Mouse (Mus musculus) hindbrain, embryonic 15.5 days (tissue): ENCODE results near the gene Chst3. TPM values are rescaled to one million over a fixed set of nuclear protein-coding genes. Genes with fewer than 3 reads are reported as not detected.
A peak's percentile ranks its signal among the peaks of the same experiment; 100 is the strongest.
"Not testable (repeated sequence)": the region's sequence is repeated elsewhere in the genome, so short reads cannot be mapped to it uniquely, and the experiment has no call there.

ENCODE experiments used
- ATAC-seq: fragments of 200-750 bp; cut with Nextera tagmentation; 2 replicates; pipeline ENCODE4 v1.8.0; 2017; ENCODE audit warnings: low read depth, moderate number of reproducible peaks, moderate TSS enrichment; ENCODE audit not compliant: low FRiP score
- H3K27ac ChIP-seq: fragments of 300-500 bp; sonication (generic); replicated peaks from 2 replicates; pipeline ENCODE4 v1.5.1; 2015; ENCODE audit warnings: mild to moderate bottlenecking, inconsistent platforms
- H3K27me3 ChIP-seq: fragments of 300-500 bp; sonication (generic); 2 replicates; pipeline ENCODE4 v1.6.1; 2015; ENCODE audit warnings: control low read depth, inconsistent platforms
- H3K36me3 ChIP-seq: fragments of 300-500 bp; sonication (generic); 2 replicates; pipeline ENCODE4 v1.6.1; 2015; ENCODE audit warnings: control low read depth, inconsistent platforms
- H3K4me1 ChIP-seq: fragments of 300-500 bp; sonication (generic); replicated peaks from 2 replicates; pipeline ENCODE4 v1.6.1; 2015; ENCODE audit warnings: control low read depth, inconsistent platforms
- H3K4me2 ChIP-seq: fragments of 300-500 bp; sonication (generic); 2 replicates; pipeline ENCODE4 v1.6.1; 2015; ENCODE audit warnings: moderate library complexity, mild to moderate bottlenecking, inconsistent platforms
- H3K4me3 ChIP-seq: fragments of 300-500 bp; sonication (generic); 2 replicates; pipeline ENCODE4 v1.5.1; 2015; ENCODE audit warnings: mild to moderate bottlenecking, inconsistent platforms
- H3K9ac ChIP-seq: fragments of 300-500 bp; sonication (generic); 2 replicates; pipeline ENCODE4 v1.6.1; 2015; ENCODE audit warnings: inconsistent platforms
- H3K9me3 ChIP-seq: fragments of 300-500 bp; sonication (generic); 2 replicates; pipeline ENCODE4 v1.6.1; 2016; ENCODE audit warnings: control low read depth, inconsistent platforms
- WGBS: fragments of 180-500 bp; shearing (Covaris S2); methylation state at CpG from one replicate; pipeline ENCODE4 v1.1.7; 2015; 5-methylcytosine and 5-hydroxymethylcytosine counted together
- polyA plus RNA-seq: library from polyadenylated mRNA; unstranded; fragments of >200 nt; fragmentation: Nextera tagmentation; extraction: Ambion mirVana; gene quantifications from 2 replicates; pipeline ENCODE4 v1.2.1, GENCODE M21; 2015

Gene Chst3
- polyA plus RNA-seq, 1 experiment from 2014 or later: 2.2 TPM

DNA sequence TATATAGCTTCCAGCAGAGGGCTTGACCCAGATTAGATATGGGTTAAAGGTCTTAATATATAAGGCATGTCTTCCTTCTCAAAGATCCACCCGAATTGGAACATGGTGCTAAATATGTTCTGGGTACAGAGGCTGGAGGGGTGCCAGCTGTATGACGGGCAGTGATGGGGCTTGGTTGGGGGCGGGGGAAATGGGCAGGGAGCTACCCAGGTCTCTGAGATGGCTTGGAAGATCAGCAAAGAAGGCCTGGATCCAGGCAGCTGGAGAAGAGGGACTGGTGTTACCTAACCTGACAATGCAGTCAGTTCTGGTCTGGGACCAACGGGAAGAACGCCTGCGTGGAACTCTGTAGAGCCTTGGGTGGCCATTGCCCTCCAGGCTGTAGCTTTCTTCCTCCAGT lies 10.1 kb upstream of the Chst3 start:
- ATAC-seq: no peak
- Histone ChIP-seq H3K4me2 (no peak overlapping the region), H3K36me3 (no peaks in the 10 kb centered on the region), H3K27me3 (no peaks in the 10 kb centered on the region), H3K9ac (no peak overlapping the region), H3K4me1 (no peaks in the 10 kb centered on the region), H3K9me3 (no peaks in the 10 kb centered on the region), H3K4me3 (no peak overlapping the region), H3K27ac (no peak overlapping the region)
- 91% methylated on average over 6 of the region's 6 CpGs for WGBS

DNA sequence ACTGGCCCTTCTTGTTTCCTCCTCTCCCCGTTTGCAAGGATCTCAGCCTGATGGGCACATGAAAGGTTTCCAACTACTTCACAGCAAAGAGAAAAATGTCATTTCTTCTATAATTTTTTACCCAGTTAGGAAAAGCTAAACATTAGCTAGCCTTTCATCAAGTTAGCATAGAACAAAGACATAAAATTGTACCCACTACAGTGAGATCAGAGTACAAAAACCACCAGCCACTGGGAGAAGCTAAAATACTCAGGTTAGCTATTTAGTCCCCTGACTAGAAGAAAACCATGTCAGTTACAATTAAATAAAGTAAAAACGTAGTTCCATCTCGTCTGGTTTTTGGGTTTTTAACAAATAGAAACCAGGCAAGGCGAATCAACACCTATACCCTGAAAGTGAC lies 8.6 kb upstream of the Chst3 start:
- no peak overlapping the region for H3K27ac ChIP-seq
- no peaks in the 10 kb centered on the region for H3K4me1 ChIP-seq
- no peaks in the 10 kb centered on the region for H3K9me3 ChIP-seq
- no peak for ATAC-seq
- H3K36me3 ChIP-seq: no peaks in the 10 kb centered on the region
- no peak overlapping the region for H3K4me3 ChIP-seq
- H3K9ac ChIP-seq: no peak overlapping the region
- no peaks in the 10 kb centered on the region for H3K27me3 ChIP-seq
- H3K4me2 ChIP-seq: no peak overlapping the region
- WGBS: 78% methylated on average over 4 of the region's 4 CpGs

DNA sequence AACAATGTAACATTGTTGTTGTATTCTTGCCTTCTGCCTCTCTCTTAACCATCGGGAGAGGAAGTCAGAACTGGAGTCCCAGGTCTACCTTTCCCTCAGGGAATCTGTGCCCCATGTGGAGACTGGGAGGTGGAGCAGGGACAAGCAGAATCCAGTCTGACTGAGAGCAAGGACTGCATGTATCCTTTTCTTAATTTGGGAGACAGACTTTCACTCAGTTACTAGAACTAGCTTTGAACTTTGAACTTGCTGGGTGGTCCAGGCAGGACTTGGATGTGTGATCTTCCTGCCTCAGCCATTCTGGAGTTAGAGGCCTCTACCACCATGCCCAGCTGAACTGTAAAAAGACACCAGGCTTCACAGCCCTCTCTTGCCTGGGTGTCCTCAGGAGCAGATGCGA lies 5.5 kb upstream of the Chst3 start:
- 87% methylated on average over 2 of the region's 2 CpGs for WGBS
- Histone ChIP-seq H3K9ac (no peak overlapping the region), H3K9me3 (no peaks in the 10 kb centered on the region), H3K4me2 (no peak overlapping the region), H3K27ac (no peak overlapping the region), H3K27me3 (peaks cover 7% of the 10 kb centered on the region; the same call in 1 of the 2 replicates), H3K36me3 (no peaks in the 10 kb centered on the region), H3K4me1 (peaks cover under 1% of the 10 kb centered on the region; the same call in 1 of the 2 replicates), H3K4me3 (no peak overlapping the region)
- no peak for ATAC-seq

DNA sequence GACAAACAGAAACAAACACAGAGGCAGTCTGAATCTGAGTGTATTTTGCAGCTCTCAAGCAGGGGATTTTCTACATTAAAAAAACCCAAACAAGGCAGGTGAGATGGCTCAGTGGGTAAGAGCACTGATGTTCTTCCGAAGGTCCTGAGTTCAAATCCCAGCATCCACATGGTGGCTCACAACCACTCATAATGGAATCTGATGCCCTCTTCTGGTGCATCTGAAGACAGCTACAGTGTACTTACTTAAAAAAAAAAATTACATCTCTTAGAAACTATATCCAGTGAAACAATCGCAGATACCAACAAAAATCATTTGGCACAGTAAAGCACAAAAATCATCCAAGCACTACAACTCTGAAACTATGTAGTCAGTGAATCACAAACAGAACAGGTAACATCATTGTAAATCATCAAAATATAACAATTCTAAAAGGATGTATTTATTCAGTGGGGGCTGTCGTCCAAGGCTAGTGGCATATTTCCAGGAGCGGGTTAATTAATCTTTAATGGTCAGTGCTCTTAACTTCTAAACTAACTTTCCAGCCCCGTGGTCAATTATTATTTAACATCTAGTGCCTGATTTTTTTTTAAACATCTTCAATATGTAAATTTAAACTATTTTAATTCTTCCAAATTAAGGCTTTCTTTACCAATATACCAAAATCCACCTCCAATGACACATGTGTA lies 2.7 kb upstream of the Chst3 start:
- H3K36me3 ChIP-seq, H3K4me2 ChIP-seq, H3K9me3 ChIP-seq, ATAC-seq, H3K27me3 ChIP-seq, H3K27ac ChIP-seq, H3K4me3 ChIP-seq, H3K9ac ChIP-seq: not testable (repeated sequence)
- 91% methylated on average over 5 of the region's 5 CpGs for WGBS
- H3K4me1 ChIP-seq: peaks cover 20% of the 10 kb centered on the region

DNA sequence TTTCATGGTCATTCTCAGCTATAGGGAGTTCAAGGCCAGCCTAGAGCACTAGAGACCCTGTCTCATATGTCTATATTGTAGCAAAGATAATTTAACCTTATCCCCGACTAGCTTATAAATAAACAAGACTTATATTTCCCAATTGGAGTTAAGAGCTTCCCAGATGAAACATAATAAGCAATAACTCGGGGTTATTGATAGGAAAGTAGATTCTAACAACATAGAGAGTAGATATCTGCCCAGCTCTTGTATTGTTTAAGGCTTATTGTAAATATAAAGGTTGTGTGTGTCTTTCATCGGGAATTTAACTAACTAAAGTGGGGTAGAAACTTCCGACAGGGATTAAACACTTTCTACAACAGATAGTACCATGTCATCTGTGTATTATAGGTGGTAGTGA lies 1.5 kb upstream of the Chst3 start:
- no peaks in the 10 kb centered on the region for H3K9me3 ChIP-seq
- H3K36me3 ChIP-seq: no peaks in the 10 kb centered on the region
- no peak overlapping the region for H3K4me3 ChIP-seq
- 87% methylated on average over 4 of the region's 4 CpGs for WGBS
- H3K27ac ChIP-seq: no peak overlapping the region
- peaks cover 24% of the 10 kb centered on the region for H3K4me1 ChIP-seq
- no peak for ATAC-seq
- no peak overlapping the region for H3K9ac ChIP-seq
- peaks cover 9% of the 10 kb centered on the region; the same call in 1 of the 2 replicates for H3K27me3 ChIP-seq
- no peak overlapping the region for H3K4me2 ChIP-seq

DNA sequence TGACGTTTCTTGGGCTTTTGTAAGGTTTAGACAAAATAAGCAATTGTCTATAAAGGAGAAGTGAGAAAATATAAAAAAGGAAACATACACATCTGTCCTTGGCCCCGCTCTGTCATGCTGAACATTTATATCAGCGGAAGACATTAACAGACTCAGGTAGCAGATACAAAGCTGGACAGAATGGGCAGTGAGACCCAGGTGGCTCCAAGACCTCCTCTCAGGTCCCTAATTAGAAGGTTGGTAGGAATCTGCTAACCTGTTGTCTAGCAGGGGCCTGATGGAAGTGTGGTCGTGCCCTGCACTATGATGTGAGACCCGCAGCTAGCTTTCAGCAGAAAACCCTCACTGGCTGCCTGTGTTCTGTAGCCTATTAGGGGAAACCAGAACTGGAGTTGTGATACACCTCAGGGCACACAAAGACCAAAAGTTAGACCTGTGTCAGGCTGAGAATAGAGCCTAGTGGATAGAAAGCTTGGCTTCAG lies 1.0 kb upstream of the Chst3 start:
- Histone ChIP-seq H3K9ac (no peak overlapping the region), H3K36me3 (no peaks in the 10 kb centered on the region), H3K27me3 (peaks cover 9% of the 10 kb centered on the region; the same call in 1 of the 2 replicates), H3K27ac (no peak overlapping the region), H3K9me3 (no peaks in the 10 kb centered on the region), H3K4me1 (peaks cover 30% of the 10 kb centered on the region), H3K4me3 (no peak overlapping the region), H3K4me2 (peak overlapping the region; percentile 99; the same call in 1 of the 2 replicates)
- 77% methylated on average over 5 of the region's 5 CpGs for WGBS
- no peak for ATAC-seq

DNA sequence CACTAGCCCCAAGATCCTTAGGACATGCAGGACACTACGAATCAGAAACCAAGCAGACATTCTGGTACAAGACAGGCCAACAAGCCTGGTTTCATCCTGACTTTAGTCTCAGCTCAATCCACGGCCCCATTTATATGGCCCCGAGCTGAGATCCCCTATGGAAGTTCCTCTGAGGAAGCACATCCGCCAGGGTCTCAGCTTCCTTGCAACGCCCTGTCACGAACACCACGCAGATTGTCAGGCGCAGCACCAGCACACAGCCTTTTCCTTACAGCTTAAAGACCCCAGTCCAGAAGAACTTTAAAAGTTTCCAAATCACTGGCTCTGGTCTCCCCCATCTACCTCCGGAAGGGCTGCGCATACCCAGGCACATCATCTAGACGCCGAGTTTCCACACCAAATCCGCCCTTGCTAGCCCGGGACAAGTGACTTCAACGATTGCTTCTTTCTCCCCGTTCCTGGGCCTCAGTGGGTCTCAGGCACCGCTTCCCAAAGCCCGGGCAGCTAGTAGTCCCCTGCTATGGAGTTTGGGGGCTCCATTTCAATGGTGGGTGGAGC lies 948 bp downstream of the Chst3 start:
- peak overlapping the region; percentile 58 for H3K9ac ChIP-seq
- ATAC-seq: no peak
- H3K27ac ChIP-seq: peak overlapping the region; percentile 76
- no peaks in the 10 kb centered on the region for H3K36me3 ChIP-seq
- H3K9me3 ChIP-seq: no peaks in the 10 kb centered on the region
- peak overlapping the region; percentile 60 for H3K4me3 ChIP-seq
- H3K4me1 ChIP-seq: peaks cover 34% of the 10 kb centered on the region
- peak overlapping the region; percentile 99 for H3K4me2 ChIP-seq
- 5% methylated on average over 18 of the region's 18 CpGs for WGBS
- peaks cover 9% of the 10 kb centered on the region; the same call in 1 of the 2 replicates for H3K27me3 ChIP-seq

DNA sequence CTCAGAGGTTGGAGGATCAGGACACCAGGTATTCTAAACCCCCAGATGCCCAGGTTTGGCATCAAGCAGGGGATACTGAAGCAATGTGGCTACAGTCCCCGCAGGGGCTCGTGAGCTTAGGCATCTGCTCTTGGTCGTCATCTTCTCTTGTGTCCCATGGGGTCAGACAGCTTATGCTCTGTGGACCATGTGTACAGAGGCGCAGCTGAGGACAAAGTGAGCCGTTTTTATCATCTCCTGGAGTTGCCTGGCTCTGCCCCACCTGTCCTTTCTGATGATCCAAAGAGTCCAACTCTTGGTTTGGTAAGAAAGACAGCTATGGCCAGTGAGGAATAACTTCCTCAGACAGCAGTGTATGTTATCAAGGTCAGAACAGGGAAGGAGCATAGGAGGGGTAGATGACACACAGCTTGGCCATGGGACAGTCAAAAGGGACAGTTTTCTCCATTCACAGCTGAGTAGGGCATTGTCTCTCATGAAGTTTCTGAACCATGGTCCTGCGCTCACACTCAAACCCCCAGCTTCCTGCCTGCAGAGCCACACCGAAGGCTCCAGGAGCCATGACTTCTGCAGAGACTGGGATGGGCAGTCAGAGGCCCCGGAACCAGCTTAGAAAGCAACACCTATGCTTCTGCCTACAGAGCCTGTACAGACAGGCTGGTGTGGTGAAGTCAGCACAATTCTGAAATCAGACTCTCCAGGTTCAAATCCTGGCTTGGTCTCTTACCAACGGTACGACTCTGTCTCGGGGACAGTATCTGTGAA lies 2.5 kb downstream of the Chst3 start:
- no peaks in the 10 kb centered on the region for H3K9me3 ChIP-seq
- no peaks in the 10 kb centered on the region for H3K36me3 ChIP-seq
- 88% methylated on average over 11 of the region's 11 CpGs for WGBS
- peaks cover 9% of the 10 kb centered on the region; the same call in 1 of the 2 replicates for H3K27me3 ChIP-seq
- peaks cover 50% of the 10 kb centered on the region for H3K4me1 ChIP-seq
- ATAC-seq: no peak
- H3K4me2 ChIP-seq: peak overlapping the region; percentile 99; the same call in 1 of the 2 replicates
- no peak overlapping the region for H3K9ac ChIP-seq
- no peak overlapping the region for H3K4me3 ChIP-seq
- no peak overlapping the region for H3K27ac ChIP-seq

DNA sequence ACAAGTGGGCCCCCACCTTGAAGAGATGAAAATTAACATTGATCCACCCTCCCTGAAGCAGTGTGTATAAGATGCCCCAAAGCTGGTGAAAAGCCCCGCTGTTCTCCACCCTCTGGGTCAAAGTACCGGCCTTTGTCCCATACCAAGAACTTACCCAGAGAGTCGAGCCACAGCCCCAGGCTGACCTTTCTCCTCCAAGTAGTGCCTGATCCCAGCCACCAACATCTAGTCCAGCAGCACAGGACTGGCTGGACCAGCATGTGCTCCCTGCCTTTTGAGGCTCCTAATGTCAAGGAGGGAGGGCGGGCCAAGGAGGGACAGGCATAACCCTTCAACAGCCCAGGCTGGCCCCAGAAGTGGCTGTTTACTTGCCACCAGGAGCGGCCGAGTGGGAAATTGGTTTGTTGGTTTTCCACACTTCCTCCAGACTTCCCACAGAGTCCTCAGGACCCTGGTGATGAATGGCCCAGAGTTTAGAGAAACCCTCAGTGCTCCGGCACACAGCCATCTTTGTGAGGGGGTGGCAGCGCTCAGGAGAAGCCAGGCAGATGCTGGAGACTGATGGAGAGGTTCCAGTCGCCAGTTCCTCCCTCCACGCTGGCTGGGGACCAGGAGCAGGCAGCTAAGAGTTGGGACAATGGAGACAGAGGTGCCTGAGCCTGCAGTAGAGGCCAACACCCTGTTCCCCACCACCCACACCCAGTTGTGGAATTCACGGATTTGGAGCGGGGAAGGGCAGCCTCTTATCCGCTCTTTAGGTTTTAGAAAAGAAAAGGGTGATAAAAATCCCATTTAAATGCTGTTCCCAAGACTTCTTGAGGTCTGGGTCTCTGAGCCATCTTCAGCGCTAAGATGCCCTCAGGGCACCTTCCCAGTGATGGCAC lies 3.7 kb downstream of the Chst3 start:
- WGBS: 62% methylated on average over 14 of the region's 14 CpGs
- 0 out of 2 replicates have a peak overlapping the region, but pooled peaks have one; percentile 1 for H3K4me2 ChIP-seq
- H3K27me3 ChIP-seq: peaks cover 8% of the 10 kb centered on the region; the same call in 1 of the 2 replicates
- no peak overlapping the region for H3K9ac ChIP-seq
- no peak for ATAC-seq
- no peaks in the 10 kb centered on the region for H3K9me3 ChIP-seq
- H3K4me3 ChIP-seq: no peak overlapping the region
- H3K27ac ChIP-seq: peak overlapping the region; percentile 49; the same call in 1 of the 2 replicates
- no peaks in the 10 kb centered on the region for H3K36me3 ChIP-seq
- H3K4me1 ChIP-seq: peaks cover 55% of the 10 kb centered on the region

DNA sequence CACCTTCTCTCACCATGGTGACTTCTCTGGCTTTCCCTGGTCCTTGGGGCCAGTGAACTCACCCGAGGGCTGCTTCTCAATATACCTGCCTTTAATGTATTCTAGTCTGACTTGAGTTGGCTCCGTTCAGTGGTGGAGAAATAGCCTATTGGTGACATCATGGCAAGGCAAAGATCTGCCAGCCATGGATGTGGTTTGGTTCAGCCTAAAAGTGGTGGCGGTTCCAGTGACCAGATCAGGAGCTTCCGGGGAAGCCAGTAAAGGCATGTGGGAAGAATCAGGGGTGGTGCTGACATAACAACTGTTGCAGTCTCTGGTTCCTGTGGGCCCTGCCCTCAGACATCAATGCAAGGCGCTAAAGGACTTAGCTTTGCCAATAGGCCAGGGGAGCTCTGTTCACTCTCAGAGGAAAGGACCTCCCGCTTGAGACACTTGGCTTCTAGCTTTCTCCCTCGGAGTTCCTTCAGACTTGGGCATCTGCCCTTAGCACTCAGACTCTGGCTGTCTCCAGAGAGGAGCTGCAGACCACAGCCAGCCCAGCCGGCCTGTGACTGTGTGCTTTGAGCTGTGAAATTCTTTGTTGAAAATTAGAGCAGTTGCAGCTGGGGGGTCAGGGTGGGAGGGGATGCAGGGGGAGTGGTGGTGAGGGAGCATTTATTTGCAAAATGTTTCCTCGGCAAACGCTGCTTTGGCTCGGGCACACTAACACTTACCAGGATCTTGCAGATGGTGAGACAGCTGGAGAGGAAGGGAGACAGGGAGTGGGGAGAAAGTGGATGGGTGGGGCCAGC lies 6.3 kb downstream of the Chst3 start:
- no peak for ATAC-seq
- Histone ChIP-seq H3K9me3 (no peaks in the 10 kb centered on the region), H3K27ac (peak overlapping the region; percentile 52; the same call in 1 of the 2 replicates), H3K4me1 (peaks cover 43% of the 10 kb centered on the region), H3K36me3 (no peaks in the 10 kb centered on the region), H3K9ac (no peak overlapping the region), H3K4me3 (no peak overlapping the region), H3K27me3 (no peaks in the 10 kb centered on the region), H3K4me2 (no peak overlapping the region)
- WGBS: 30% methylated on average over 11 of the region's 11 CpGs
